Mouse (Mus musculus) cerebellum, adult 9-10 months (tissue): ENCODE measurements around the gene Crot.
"Not testable (repeated sequence)": the region's sequence is repeated elsewhere in the genome, so short reads cannot be mapped to it uniquely, and the experiment has no call there.

Source experiments
- DNase-seq: peaks from one replicate; pipeline ENCODE4 v3.0.0; 2022

The Crot gene

GRCm38 (mm10) chr5:8991626-8992025, 5.5 kb downstream of the Crot start:
- DNase-seq = no peak

GRCm38 (mm10) chr5:8990526-8990925, 6.6 kb downstream of the Crot start:
- no peak for DNase-seq

- DNase-seq = no peak
Measured at GRCm38 (mm10) chr5:8987925-8988324, 9.2 kb downstream of the Crot start.

- no peak for DNase-seq
Measured at GRCm38 (mm10) chr5:8985470-8985869, 11.7 kb downstream of the Crot start.

- DNase-seq = no peak
Measured at GRCm38 (mm10) chr5:8974721-8975120, 22.4 kb downstream of the Crot start.

GRCm38 (mm10) chr5:8972355-8972754, 24.8 kb downstream of the Crot start:
- no peak for DNase-seq

GRCm38 (mm10) chr5:8970694-8971093, 26.4 kb downstream of the Crot start:
- no peak for DNase-seq

GRCm38 (mm10) chr5:8964487-8964886, 32.6 kb downstream of the Crot start:
- no peak for DNase-seq

GRCm38 (mm10) chr5:8960534-8960933, 36.6 kb downstream of the Crot start:
- DNase-seq = no peak

- DNase-seq = no peak
Measured at GRCm38 (mm10) chr5:8955544-8955943, 41.6 kb downstream of the Crot start.

- no peak for DNase-seq
Measured at GRCm38 (mm10) chr5:8953660-8954059, 43.5 kb downstream of the Crot start.

- no peak for DNase-seq
Measured at GRCm38 (mm10) chr5:8947423-8948110, 49.6 kb downstream of the Crot start.

GRCm38 (mm10) chr5:8943836-8944235, 53.3 kb downstream of the Crot start:
- DNase-seq = no peak

- not testable (repeated sequence) for DNase-seq
Measured at GRCm38 (mm10) chr5:8941266-8941665, 55.9 kb downstream of the Crot start.

- no peak for DNase-seq
Measured at GRCm38 (mm10) chr5:8937965-8938364, 59.2 kb downstream of the Crot start.

- no peak for DNase-seq
Measured at GRCm38 (mm10) chr5:8928440-8928839, 68.7 kb downstream of the Crot start.

GRCm38 (mm10) chr5:8917069-8917468, 80.1 kb downstream of the Crot start:
- no peak for DNase-seq

GRCm38 (mm10) chr5:8916400-8916799, 80.7 kb downstream of the Crot start:
- DNase-seq = no peak
